19 mouse cellular contexts compared by ENCODE assay signal in the genomic region with DNA sequence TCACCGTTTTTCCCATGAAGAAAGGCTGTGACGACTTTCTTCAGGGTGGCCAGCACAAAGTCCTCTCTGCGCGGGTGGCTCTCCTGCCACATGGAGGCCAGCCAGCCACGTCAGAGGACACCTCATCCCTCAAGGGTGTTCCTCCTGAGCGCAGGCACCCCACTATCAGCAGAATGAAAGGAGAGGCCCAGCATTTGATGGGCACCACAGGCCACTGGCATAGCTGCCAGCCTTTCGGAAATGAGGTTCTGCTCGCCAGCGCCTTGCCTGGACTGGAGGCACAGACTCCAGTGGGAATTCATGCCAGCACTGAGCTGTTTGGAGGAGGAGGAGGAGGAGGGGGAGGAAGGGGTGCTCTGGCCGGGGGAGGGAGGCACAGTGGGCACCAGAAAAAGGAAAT. TPM values are rescaled to one million over a fixed set of nuclear protein-coding genes. Genes with fewer than 3 reads are reported as not detected.
"Had no signal": no experiment of that assay in that cellular context is flagged by ENCODE, and none has a peak within 500 bp of the region (broad histone marks: within the 10 kb centered on the region; RNA-seq: fewer than 3 reads in every experiment).

No protein-coding gene starts in this region.

- H3K4me1 ChIP-seq: kidney, embryonic 15.5 days; limb, embryonic 15.5 days; liver, embryonic 12.5 days; midbrain, embryonic 15.5 days; neural tube, embryonic 12.5 days; stomach, embryonic 15.5 days had no signal

- DNase-seq: lung, embryonic 14.5 days; lung, postnatal 10 days; lung, postnatal 4 days; retina, postnatal 1 day; right cerebral cortex, postnatal 14 days; thymus, adult 2 months; thymus, postnatal 25 days had no signal

- H3K4me3 ChIP-seq: kidney, embryonic 15.5 days; left cerebral cortex, adult 2 months; limb, embryonic 15.5 days; liver, embryonic 12.5 days; midbrain, embryonic 15.5 days; neural tube, embryonic 12.5 days; stomach, embryonic 15.5 days had no signal

- ATAC-seq: liver, embryonic 12.5 days; midbrain, embryonic 15.5 days had no signal

- H3K27me3 ChIP-seq: kidney, embryonic 15.5 days; limb, embryonic 15.5 days; midbrain, embryonic 15.5 days; neural tube, embryonic 12.5 days; stomach, embryonic 15.5 days had no signal

- H3K27ac ChIP-seq: kidney, embryonic 15.5 days; left cerebral cortex, adult 2 months; limb, embryonic 15.5 days; liver, embryonic 12.5 days; midbrain, embryonic 15.5 days; neural tube, embryonic 12.5 days; stomach, embryonic 15.5 days had no signal

RNA-seq across cellular contexts. Expression of gene Slc45a1, which starts 16.4 kb away (rescaled TPM):
- total RNA-seq: megakaryocyte, adult 5-6 weeks; monocyte, adult 5-6 weeks; neutrophil, adult 5-6 weeks had no signal
- polyA plus RNA-seq: liver, embryonic 12.5 days; liver, embryonic 16.5 days; lung, embryonic 14.5 days; spleen, adult 2 months had no signal
